8 mouse cellular contexts compared by ENCODE assay signal in genomic region chr11:75171186-75171865, GRCm38 (mm10). TPM values are rescaled to one million over a fixed set of nuclear protein-coding genes. Genes with fewer than 3 reads are reported as not detected.
DNase-seq lines count a peak whose midpoint lies in the region; ATAC-seq and TF ChIP-seq lines count a peak whose summit lies in the region.

No protein-coding gene starts in this region.

- no peaks in the 10 kb centered on the region for H3K9me3 ChIP-seq in heart, embryonic 14.5 days (ENCODE audit: control insufficient read depth, low read length)
- H3K9me3 ChIP-seq in ES-Bruce4 (replicated peaks; ENCODE audit: control insufficient read depth, insufficient read depth, low read length, poor library complexity, severe bottlenecking), result no peaks in the 10 kb centered on the region
- H3K9me3 ChIP-seq in forebrain, embryonic 16.5 days (ENCODE audit: control insufficient read depth, low read length), result no peaks in the 10 kb centered on the region
- H3K9me3 ChIP-seq in liver, embryonic 15.5 days (replicated peaks), result no peaks in the 10 kb centered on the region; the same call in 1 of the 2 replicates

- H3K4me1 ChIP-seq in heart, embryonic 14.5 days (ENCODE audit: control insufficient read depth in 2 of 2, insufficient read depth in 2 of 2, low read length in 2 of 2), result peaks cover 8 to 56% of the 10 kb centered on the region in 2 experiments; a peak in 3 of 4 replicates
- peaks cover 2% of the 10 kb centered on the region for H3K4me1 ChIP-seq in ES-Bruce4 (ENCODE audit: control insufficient read depth, insufficient read depth, low read length)
- H3K4me1 ChIP-seq in forebrain, embryonic 16.5 days (replicated peaks; ENCODE audit: control insufficient read depth, insufficient read depth, low read length), result peaks cover 54% of the 10 kb centered on the region
- H3K4me1 ChIP-seq in liver, embryonic 15.5 days (replicated peaks), result peaks cover 76% of the 10 kb centered on the region

- H3K4me2 ChIP-seq in heart, embryonic 14.5 days (ENCODE audit: low read length), result 0 out of 2 replicates have a peak overlapping the region, but pooled peaks have one; percentile 93
- H3K4me2 ChIP-seq in forebrain, embryonic 16.5 days (ENCODE audit: low read length), result peak overlapping the region; percentile 77; the same call in 1 of the 2 replicates
- peak overlapping the region; percentile 83; the same call in 1 of the 2 replicates for H3K4me2 ChIP-seq in liver, embryonic 15.5 days

- peaks cover 55% of the 10 kb centered on the region for H3K27me3 ChIP-seq in heart, embryonic 14.5 days (ENCODE audit: control insufficient read depth, insufficient read depth, low read length)
- H3K27me3 ChIP-seq in ES-Bruce4 (ENCODE audit: control insufficient read depth, insufficient read depth, low read length, poor library complexity, severe bottlenecking), result peaks cover 35% of the 10 kb centered on the region
- peaks cover 37% of the 10 kb centered on the region for H3K27me3 ChIP-seq in forebrain, embryonic 16.5 days (replicated peaks; ENCODE audit: control insufficient read depth, insufficient read depth, low read length)
- H3K27me3 ChIP-seq in liver, embryonic 15.5 days, result peaks cover 99% of the 10 kb centered on the region

- ATAC-seq in heart, embryonic 14.5 days (ENCODE audit: insufficient number of reproducible peaks, insufficient read depth, low FRiP score, low read depth), result no peak
- no peak for ATAC-seq in forebrain, embryonic 16.5 days
- ATAC-seq in liver, embryonic 15.5 days (ENCODE audit: insufficient read depth), result no peak

- DNase-seq in heart, adult 8-10 months (ENCODE audit: low spot score), result no peak
- no peak for DNase-seq in embryo, embryonic 10 days (ENCODE audit: low spot score)
- no peak for DNase-seq in embryo, embryonic 10.5 days (ENCODE audit: low spot score)
- no peak for DNase-seq in right cerebral cortex, adult 2 months (ENCODE audit: low spot score in 2 of 2)

- no peak overlapping the region for H3K27ac ChIP-seq in heart, embryonic 14.5 days (replicated peaks in 1 of 2; ENCODE audit: control insufficient read depth in 1 of 2, insufficient read depth in 1 of 2, low read depth in 2 of 2, low read length in 2 of 2)
- no peak overlapping the region for H3K27ac ChIP-seq in ES-Bruce4 (ENCODE audit: insufficient read depth, low read length)
- H3K27ac ChIP-seq in forebrain, embryonic 16.5 days (ENCODE audit: low read length), result no peak overlapping the region
- no peak overlapping the region for H3K27ac ChIP-seq in liver, embryonic 15.5 days (replicated peaks)

- no peak overlapping the region for H3K9ac ChIP-seq in heart, embryonic 14.5 days (ENCODE audit: low read length)
- H3K9ac ChIP-seq in ES-Bruce4 (ENCODE audit: low read depth, poor library complexity, severe bottlenecking), result 0 out of 2 replicates have a peak overlapping the region, but pooled peaks have one; percentile 42
- no peak overlapping the region for H3K9ac ChIP-seq in forebrain, embryonic 16.5 days (replicated peaks; ENCODE audit: low read depth, low read length)
- H3K9ac ChIP-seq in liver, embryonic 15.5 days, result no peak overlapping the region

- no peak for TF ChIP-seq CTCF in ES-Bruce4 (IDR thresholded peaks at IDR 0.05; ENCODE audit: low read depth, low read length)

- peak overlapping the region in 1 of 2 experiments; percentile 66; a peak in 2 of 4 replicates for H3K4me3 ChIP-seq in heart, embryonic 14.5 days (ENCODE audit: control insufficient read depth in 1 of 2, insufficient read depth in 1 of 2, low read depth in 1 of 2, low read length in 2 of 2)
- no peak overlapping the region for H3K4me3 ChIP-seq in ES-Bruce4 (ENCODE audit: low read depth, low read length)
- no peak overlapping the region for H3K4me3 ChIP-seq in forebrain, embryonic 16.5 days (replicated peaks; ENCODE audit: low read length)
- no peak overlapping the region for H3K4me3 ChIP-seq in liver, embryonic 15.5 days (replicated peaks)

- no peak for TF ChIP-seq POLR2A in ES-Bruce4 (IDR thresholded peaks at IDR 0.05; ENCODE audit: insufficient read depth, low read length)

- WGBS in heart, embryonic 14.5 days, result 5% methylated on average over 17 of the region's 17 CpGs
- 5% methylated on average over 17 of the region's 17 CpGs for WGBS in forebrain, embryonic 16.5 days
- WGBS in liver, embryonic 15.5 days (ENCODE audit: insufficient replicate concordance), result 7% methylated on average over 17 of the region's 17 CpGs

- peaks cover 8% of the 10 kb centered on the region for H3K36me3 ChIP-seq in heart, embryonic 14.5 days (ENCODE audit: control insufficient read depth, insufficient read depth, low read length)
- no peaks in the 10 kb centered on the region for H3K36me3 ChIP-seq in ES-Bruce4 (ENCODE audit: control insufficient read depth, insufficient read depth, low read length, poor library complexity, severe bottlenecking)
- H3K36me3 ChIP-seq in forebrain, embryonic 16.5 days (ENCODE audit: control insufficient read depth, insufficient read depth), result no peaks in the 10 kb centered on the region
- H3K36me3 ChIP-seq in liver, embryonic 15.5 days (replicated peaks), result 0 out of 2 replicates have a peak, but pooled peaks cover under 1% of the 10 kb centered on the region

- TF ChIP-seq EP300 in ES-Bruce4 (IDR thresholded peaks at IDR 0.05; ENCODE audit: insufficient read depth, low read depth, low read length), result no peak

RNA-seq across cellular contexts. Expression of gene Hic1, which starts 2.0 kb away (rescaled TPM):
- 6.4 and 6.8 TPM in 2 replicates for polyA plus RNA-seq in heart, embryonic 14.5 days (2014; fragmentation: Nextera tagmentation; extraction: Ambion mirVana)
- total RNA-seq in heart, adult 8-10 months (2022), result 10 to 100 TPM in 3 of 4 experiments, 1 to 10 TPM in 1; 7.6 to 19.4 (median 16.8) TPM
- polyA plus RNA-seq in ES-Bruce4 (2011; ENCODE audit: insufficient read depth, insufficient read length, low read depth, missing spikeins), result 0.28 and 0.38 TPM in 2 replicates
- polyA plus RNA-seq in forebrain, embryonic 16.5 days (2015; fragmentation: Nextera tagmentation; extraction: Ambion mirVana), result 1.2 and 2.3 TPM in 2 replicates
- polyA plus RNA-seq in liver, embryonic 15.5 days (2015; fragmentation: Nextera tagmentation; extraction: Ambion mirVana), result 1.3 and 1.5 TPM in 2 replicates

RNA-seq across cellular contexts. Expression of gene Ovca2, which starts 7.3 kb away (rescaled TPM):
- 19.4 and 19.7 TPM in 2 replicates for polyA plus RNA-seq in heart, embryonic 14.5 days (2014; fragmentation: Nextera tagmentation; extraction: Ambion mirVana)
- 1 to 10 TPM; 5.6 to 6.9 (median 5.9) TPM for total RNA-seq in heart, adult 8-10 months (2022)
- 13.1 and 14.2 TPM in 2 replicates for polyA plus RNA-seq in ES-Bruce4 (2011; ENCODE audit: insufficient read depth, insufficient read length, low read depth, missing spikeins)
- 18.0 and 20.8 TPM in 2 replicates for polyA plus RNA-seq in forebrain, embryonic 16.5 days (2015; fragmentation: Nextera tagmentation; extraction: Ambion mirVana)
- polyA plus RNA-seq in liver, embryonic 15.5 days (2015; fragmentation: Nextera tagmentation; extraction: Ambion mirVana), result 9.2 and 10.2 TPM in 2 replicates

RNA-seq across cellular contexts. Expression of gene Dph1, which starts 19.7 kb away (rescaled TPM):
- 23.1 and 23.7 TPM in 2 replicates for polyA plus RNA-seq in heart, embryonic 14.5 days (2014; fragmentation: Nextera tagmentation; extraction: Ambion mirVana)
- 10 to 100 TPM in 2 of 4 experiments, 1 to 10 TPM in 2; 8.1 to 11.2 (median 9.7) TPM for total RNA-seq in heart, adult 8-10 months (2022)
- 11.9 and 16.6 TPM in 2 replicates for polyA plus RNA-seq in ES-Bruce4 (2011; ENCODE audit: insufficient read depth, insufficient read length, low read depth, missing spikeins)
- 15.4 and 16.1 TPM in 2 replicates for polyA plus RNA-seq in forebrain, embryonic 16.5 days (2015; fragmentation: Nextera tagmentation; extraction: Ambion mirVana)
- polyA plus RNA-seq in liver, embryonic 15.5 days (2015; fragmentation: Nextera tagmentation; extraction: Ambion mirVana), result 10.9 and 11.6 TPM in 2 replicates

RNA-seq across cellular contexts. Expression of gene Rtn4rl1, which starts 22.3 kb away (rescaled TPM):
- 17.0 and 17.3 TPM in 2 replicates for polyA plus RNA-seq in heart, embryonic 14.5 days (2014; fragmentation: Nextera tagmentation; extraction: Ambion mirVana)
- 1 to 10 TPM; 5.2 to 7.9 (median 6.8) TPM for total RNA-seq in heart, adult 8-10 months (2022)
- 0.96 and 1.6 TPM in 2 replicates for polyA plus RNA-seq in ES-Bruce4 (2011; ENCODE audit: insufficient read depth, insufficient read length, low read depth, missing spikeins)
- polyA plus RNA-seq in forebrain, embryonic 16.5 days (2015; fragmentation: Nextera tagmentation; extraction: Ambion mirVana), result 5.5 and 6.3 TPM in 2 replicates
- polyA plus RNA-seq in liver, embryonic 15.5 days (2015; fragmentation: Nextera tagmentation; extraction: Ambion mirVana), result 0.74 and 0.88 TPM in 2 replicates
